Mouse (Mus musculus) left cerebral cortex, postnatal 14 days (tissue): ENCODE results near the gene Afdn. TPM values are rescaled to one million over a fixed set of nuclear protein-coding genes. Genes with fewer than 3 reads are reported as not detected.

Experiments used
- DNase-seq, 2 experiments: peaks; one replicate each; pipeline ENCODE4 v3.0.0; 2021 to 2022; ENCODE audit warnings: low spot score in 2 of 2, mixed read lengths in 1 of 2
- intact Hi-C: fragments of 180-260 bp; cut with DNase I; formaldehyde crosslinking; loops from one replicate; pipeline ENCODE4 v1.15.1; 2025
- total RNA-seq, 2 experiments: library from RNA; stranded (reverse); gene quantifications; 2 replicates each; pipeline ENCODE4 v1.2.3; 2021

Gene Afdn
- total RNA-seq, 2 experiments from 2014 or later = 120 to 122 TPM

DNA sequence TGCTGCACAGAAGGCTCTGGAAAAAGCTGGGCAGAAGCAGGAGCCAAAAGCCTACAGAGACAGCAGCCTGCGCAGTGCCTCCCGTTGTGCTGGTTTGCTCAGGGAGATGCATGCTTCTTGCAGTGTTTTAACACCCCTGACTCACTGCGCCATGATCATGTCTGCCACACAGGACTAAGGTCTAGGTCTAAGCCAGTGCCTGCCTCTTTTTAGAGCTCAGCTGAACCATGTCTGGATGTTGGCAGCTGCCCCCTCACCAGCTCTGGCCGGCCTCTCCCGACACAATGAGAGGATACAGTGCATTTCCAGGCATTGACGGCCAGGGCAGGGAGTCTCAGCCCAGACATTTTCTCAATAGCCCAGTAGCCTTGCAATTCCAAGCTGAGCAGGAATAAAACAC is 23.0 kb upstream of the Afdn start:
- intact Hi-C loops = no loop called here
- no peak for DNase-seq

- intact Hi-C loops = no loop called here
- DNase-seq = no peak
These were observed 22.1 kb upstream of the Afdn start for GRCm38 (mm10) chr17:13738121-13738776.

DNA sequence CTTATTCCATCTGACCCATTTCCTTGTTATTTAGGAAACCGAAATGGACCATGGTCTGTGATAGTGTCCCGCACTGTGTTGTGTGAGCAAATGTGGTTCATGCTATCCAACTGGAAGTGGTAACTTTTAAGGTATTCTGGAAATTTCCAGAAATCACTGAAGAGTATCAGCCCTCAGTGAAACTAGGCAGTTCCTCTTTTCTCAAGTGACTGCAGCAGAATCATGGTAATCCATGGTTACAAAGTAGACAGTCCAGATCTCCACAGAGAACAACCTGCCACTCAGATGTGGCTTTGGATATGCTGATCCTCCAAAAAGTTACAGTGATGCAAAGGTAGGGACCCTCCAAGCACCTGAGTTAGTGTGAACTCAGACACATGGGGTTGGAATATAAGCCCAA is 21.4 kb upstream of the Afdn start:
- intact Hi-C loops = no loop called here
- DNase-seq = no peak

GRCm38 (mm10) chr17:13739981-13740380 is 20.4 kb upstream of the Afdn start:
- intact Hi-C loops = no loop called here
- DNase-seq = no peak

GRCm38 (mm10) chr17:13740796-13741195 is 19.5 kb upstream of the Afdn start:
- intact Hi-C loops = no loop called here
- no peak for DNase-seq

- no peak for DNase-seq
- intact Hi-C loops = no loop called here
These were observed 18.7 kb upstream of the Afdn start for GRCm38 (mm10) chr17:13741611-13742010.

GRCm38 (mm10) chr17:13742334-13742733 is 18.0 kb upstream of the Afdn start:
- intact Hi-C loops = no loop called here
- no peak for DNase-seq

DNA sequence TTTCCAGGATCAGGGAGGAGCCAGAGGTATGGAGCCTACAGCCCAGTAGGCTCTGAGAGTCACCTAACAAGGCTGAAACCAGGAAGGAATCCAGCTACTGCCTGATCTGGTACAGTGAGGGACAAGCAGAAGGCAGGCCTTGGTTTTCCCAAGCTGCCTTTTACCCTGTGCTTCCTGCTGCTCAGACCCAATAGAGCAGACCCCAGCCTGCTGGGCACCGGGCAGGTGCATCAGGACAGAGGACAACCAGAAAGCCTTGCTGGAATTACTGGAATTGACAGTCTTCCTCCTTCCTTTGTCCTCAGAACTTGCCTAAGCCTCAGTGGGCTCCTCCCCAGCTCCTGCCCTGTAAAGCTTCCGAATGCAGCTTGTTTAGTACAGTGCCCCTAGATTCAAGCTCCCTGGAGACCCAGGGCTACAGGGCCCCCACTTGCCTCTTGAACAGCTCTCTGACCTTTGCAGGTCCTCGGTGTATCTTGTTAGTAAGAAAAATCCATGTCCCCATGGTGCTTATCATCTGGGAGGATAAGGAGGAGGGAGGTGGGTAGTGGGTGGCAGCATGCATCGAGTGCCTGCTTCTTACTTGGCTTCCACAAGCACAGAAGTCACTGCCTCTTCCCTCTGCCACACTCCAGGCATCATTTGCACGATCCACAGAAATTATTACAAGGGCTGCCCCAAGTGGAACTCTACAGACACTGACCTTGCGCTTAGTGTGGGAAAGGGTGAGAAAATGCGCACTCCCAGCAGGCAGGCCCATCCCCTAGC is 17.2 kb upstream of the Afdn start:
- DNase-seq = no peak

DNA sequence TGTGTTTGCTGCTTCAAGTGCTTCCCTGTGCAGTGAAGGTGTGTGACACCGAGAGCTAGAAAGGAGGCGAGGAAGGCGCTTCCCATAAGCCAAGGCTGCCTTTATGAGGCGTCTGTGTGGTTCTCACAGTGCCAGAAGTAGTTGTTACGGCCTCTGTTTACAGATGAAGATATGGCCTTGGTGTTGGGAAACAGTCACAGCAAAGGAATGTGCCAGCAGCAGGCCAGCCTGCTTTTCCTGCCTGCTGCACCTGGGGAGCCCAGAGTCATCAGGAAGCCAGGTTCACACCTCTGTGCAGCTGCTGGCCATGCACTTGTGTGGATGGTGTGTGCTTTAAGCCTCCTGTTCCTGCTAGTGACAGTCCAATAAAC is 16.6 kb upstream of the Afdn start:
- no peak for DNase-seq
- intact Hi-C loops = no loop called here

More for the DNA sequence above, 17.2 kb upstream of the Afdn start:
- intact Hi-C loops = no loop called here

DNA sequence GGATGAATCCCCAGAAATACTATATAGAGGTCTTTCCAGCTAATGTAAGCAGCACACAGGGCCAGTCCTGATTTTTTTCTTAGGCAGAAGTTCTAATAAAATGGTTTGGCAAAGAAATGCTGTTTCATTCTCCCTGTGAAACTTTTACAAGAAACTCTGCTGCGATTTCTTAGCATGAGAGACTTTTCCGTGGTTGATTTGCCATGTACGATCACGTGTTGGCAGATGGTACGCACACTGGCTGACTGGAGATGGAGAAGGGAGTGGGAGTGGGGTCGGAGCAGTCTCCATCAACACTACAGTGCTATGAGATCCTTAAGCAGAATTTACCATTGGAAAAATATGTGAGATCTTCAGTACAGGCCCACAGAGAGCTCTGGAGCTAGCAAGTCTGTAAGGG is 16.1 kb upstream of the Afdn start:
- intact Hi-C loops = no loop called here
- no peak for DNase-seq

DNA sequence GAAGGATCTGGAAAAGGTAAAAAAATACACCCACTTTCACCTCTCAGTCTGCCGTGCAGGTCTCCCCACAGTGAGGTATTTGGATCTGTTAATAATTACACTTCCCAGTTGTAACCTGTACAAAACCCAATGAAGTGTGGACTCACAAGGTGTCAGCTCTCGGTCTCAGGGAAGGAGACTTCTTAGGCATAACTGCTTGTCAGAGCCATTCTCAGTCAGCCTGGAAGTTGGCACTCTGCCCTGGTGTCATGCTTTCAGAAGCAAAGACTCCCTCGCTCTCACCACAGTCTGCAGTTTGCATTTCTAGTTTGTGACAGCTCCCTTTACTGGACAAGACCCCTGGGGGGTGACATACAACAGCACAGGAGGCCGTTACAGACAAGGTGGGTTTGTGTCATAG is 15.5 kb upstream of the Afdn start:
- DNase-seq = no peak
- intact Hi-C loops = no loop called here

DNA sequence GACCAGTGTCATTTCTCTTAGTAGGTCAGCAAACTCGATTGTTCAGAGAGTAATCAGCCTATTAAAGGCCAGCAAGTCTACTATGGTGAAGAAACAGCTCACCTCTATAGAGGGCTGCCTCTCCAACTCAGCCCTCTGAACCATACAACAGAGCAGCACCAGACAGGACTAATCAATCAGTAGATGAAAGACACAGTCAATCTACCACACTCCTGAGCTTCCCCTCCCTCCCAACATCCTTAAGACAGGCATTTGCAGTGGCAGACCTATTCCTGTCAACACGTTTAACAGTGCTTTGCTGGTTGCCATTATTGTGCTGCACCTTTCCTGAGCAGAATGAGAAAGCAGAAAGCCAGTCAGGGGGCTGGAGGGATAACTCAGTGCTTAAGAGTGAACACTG is 15.0 kb upstream of the Afdn start:
- no peak for DNase-seq
- intact Hi-C loops = no loop called here

GRCm38 (mm10) chr17:13746330-13746729 is 14.0 kb upstream of the Afdn start:
- no peak for DNase-seq
- intact Hi-C loops = no loop called here

GRCm38 (mm10) chr17:13747681-13748080 is 12.7 kb upstream of the Afdn start:
- no peak for DNase-seq
- intact Hi-C loops = no loop called here

DNA sequence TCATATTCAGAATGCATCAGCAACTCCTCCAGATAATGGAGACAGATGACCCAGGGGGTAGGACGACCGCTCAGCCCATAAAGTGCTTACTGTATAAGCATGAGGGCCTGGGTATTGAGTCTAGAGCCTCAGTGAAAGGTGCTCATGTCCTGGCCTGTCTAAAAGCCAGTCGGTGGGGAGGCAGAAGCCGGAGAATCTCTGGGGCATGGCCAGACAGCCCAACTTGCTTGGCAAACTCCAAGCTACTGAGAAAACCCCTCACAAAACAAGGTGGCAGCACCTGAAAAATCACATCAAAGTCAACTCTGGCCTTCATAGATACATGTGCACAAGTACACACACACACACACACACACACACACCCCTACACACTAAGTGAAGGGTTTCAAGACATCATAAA is 11.3 kb upstream of the Afdn start:
- no peak for DNase-seq
- intact Hi-C loops = no loop called here

DNA sequence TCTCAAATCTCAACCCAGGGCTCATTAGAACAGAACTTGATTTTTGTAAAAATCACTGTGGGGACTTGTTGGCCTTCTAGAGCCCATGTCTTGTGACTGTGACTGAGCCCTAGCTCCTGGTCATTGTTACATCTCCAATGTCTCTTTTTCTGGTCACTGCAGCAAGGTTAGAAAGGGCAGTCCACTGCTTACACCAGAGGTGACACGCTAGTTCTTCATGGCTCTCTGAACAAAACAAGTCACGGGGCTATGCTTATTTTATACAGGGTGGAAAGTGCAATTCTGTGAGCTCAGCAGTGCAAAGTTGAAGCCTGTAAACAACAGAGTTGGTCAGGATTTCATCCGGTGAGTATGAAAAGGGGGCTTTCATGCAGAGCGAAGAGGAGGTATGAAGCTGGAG is 6.4 kb upstream of the Afdn start:
- no peak for DNase-seq

GRCm38 (mm10) chr17:13754940-13755339 is 5.4 kb upstream of the Afdn start:
- intact Hi-C loops = loop anchor here (5.0 kb wide), 1 partner anchor 73 kb away; no protein-coding TSS in a partner anchor
- DNase-seq = no peak

More for the DNA sequence above, 6.4 kb upstream of the Afdn start:
- intact Hi-C loops = no loop called here

- DNase-seq = no peak
- intact Hi-C loops = loop anchor here (5.0 kb wide), 1 partner anchor 76 kb away; no protein-coding TSS in a partner anchor
These were observed 1.8 kb upstream of the Afdn start for GRCm38 (mm10) chr17:13758586-13758985.

- intact Hi-C loops = loop anchor here (5.0 kb wide), 1 partner anchor 77 kb away; no protein-coding TSS in a partner anchor
- peak; percentile 34 to 72 for DNase-seq
These were observed 1.0 kb upstream of the Afdn start for GRCm38 (mm10) chr17:13759156-13759852.

GRCm38 (mm10) chr17:13760675-13761178 is 388 bp downstream of the Afdn start:
- intact Hi-C loops = loop anchor here (5.0 kb wide), 2 partner anchors 67 to 288 kb away; no protein-coding TSS in a partner anchor
- DNase-seq = no peak
